Mouse (Mus musculus) MN1 (cell line): ENCODE data around the gene Psmd11.
A peak's percentile ranks its signal among the peaks of the same experiment; 100 is the strongest.
"Not testable (repeated sequence)": the region's sequence is repeated elsewhere in the genome, so short reads cannot be mapped to it uniquely, and the experiment has no call there.

Experiments
- DNase-seq: peaks from one replicate; pipeline ENCODE4 v3.0.0-alpha.2; 2016; ENCODE audit warnings: low spot score

The Psmd11 gene

DNA sequence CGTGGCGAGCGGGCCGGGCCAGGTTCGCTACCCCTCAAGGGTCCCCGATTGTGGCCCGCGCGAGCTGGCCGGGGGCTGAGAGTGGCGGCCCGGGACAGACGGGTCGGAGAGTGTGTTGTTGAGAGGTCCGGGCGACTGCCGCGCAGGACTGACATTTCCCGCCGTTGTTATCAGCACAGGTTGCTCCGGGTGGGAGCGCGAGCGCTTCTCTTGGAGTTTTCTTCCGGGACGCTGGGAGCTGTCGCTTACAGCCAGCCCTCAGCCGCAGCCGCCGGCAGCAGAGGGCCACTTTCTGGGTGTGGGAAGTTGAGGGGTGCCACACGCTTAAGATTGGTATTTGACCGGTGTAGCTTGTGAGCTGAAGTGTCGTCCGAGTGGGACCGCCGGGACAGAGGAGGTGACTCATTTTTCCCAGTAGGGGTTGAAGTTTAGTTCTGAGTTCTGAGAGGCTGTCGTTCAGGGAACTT lies 627 bp downstream of the Psmd11 start:
- DNase-seq = peak; percentile 32

DNA sequence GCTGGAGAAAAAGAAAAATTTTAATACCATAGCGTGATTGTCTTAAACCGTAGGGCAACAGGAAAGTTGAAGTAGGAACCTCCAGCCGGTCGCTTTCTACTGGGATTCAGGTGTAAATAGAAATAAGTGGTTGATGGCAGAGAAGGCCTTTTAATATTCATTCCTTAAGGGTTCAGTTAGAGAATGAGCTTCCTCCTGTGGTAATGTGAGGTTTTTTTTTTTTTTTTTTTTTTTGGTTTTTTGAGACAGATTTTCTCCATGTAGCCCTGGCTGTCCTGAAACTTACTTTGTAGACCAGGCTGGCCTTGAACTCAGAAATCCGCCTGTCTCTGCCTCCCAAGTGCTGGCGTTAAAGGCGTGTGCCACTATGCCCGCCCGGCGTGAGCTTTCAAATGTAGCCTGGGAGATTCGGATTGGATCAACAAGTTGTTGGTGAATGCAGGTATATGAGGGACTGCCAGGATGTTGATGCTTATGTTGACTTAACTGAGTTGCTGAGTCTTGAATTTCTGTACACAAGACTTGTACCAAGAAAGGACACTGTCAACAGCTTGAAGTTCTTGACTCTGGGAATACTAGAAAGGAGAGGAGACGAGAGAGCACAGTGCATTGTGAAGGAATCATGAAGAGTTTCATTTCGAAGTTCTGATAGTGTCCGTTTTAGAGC lies 1.2 kb downstream of the Psmd11 start:
- DNase-seq = no peak

DNA sequence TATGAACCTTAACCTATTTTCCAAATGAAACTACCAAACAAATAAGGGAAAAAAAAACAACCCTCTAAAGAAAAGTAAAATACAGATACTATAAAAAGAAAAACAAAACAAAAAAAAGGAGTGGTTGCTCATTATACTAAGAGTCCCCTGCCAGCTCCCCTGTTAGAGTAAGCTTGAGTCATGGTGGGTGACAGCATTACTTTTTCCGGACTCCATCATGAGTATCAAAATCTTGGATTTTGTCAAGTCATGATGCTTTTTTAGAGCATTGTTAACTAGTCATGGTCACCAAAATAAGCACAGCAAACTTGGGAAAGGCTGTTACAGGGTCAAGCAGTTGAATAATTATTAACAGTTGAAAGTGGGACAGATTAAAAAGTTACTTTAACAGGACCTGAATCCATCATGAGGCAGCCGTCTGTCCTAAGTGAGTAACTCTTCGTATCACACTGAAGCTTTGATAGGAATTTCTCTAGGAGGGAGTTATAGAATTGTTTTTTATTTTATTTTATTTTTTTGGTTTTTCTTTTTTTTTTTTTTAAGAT lies 2.0 kb downstream of the Psmd11 start:
- DNase-seq = no peak

DNA sequence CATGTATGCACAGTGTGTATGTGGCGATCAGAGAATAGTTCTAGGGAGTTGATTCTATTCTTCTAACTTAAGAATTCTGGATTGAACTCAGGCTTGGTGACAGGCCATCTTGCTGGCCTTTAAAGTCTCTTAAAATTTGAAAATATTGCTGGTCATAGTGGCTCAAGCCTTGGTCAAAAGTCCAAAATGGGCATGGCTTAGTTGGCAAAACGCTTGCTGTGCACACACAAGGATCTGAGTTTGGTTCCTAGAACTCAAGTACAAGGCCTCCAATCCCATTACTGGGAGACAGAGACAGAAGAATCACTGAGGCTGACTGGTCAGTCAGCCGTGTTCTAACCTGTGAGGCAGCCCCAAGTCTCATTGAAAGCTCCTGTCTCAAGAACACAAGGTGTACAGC lies 18.5 kb downstream of the Psmd11 start:
- DNase-seq = no peak

DNA sequence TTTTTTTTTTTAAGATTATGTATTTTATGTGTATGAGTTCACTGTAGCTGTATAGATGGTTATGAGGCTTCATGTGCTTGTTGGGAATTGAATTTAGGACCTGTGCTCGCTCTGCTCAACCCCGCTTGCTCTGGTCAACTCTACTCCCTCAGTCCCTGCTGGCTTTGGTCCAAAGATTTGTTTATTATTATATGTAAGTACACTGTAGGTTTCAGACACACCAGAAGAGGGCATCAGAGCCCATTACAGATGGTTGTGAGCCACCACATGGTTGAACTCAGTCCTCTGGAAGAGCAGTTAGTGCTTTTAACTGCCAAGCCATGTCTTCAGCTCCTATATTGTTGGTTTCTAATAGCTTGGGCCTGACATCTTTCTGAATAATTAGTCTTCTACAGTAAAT lies 21.4 kb downstream of the Psmd11 start:
- DNase-seq = no peak

DNA sequence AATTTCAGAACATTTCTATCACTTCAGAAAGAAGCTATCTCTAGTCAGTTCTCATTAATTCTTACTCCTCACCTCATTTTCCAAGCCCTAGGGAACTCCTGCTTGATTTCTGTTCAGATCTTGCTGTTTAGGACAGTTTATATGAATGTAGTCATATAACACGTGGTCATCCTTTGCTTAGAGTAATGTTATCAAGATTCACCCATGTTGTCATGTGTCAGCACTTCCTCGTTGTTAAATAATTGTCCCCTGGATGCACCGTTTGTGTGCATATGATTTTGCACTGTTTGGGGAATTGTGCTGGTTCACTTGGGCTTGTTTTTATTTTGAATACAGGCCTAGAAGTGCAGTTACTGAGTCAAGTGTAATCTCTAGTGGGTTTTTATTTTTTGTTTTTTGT lies 23.8 kb downstream of the Psmd11 start:
- no peak for DNase-seq

DNA sequence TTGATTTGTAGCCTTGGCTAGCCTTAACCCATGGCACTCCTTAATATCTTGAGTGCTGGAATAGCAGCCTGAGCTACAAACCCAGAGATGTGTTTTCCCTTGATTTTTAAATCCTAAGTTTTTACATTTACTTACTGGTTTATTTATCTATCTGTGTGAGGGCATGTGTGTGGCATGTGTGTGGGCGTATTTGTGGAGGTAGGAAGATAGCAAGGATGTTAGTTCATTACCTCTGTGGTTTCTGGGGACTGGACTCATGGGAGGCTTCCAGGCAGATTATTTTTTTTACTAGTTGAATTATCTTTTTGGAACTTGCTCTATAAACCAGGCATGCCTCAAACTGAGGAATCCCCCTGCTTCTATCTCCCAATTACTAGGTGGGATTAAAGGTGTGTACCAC lies 24.8 kb downstream of the Psmd11 start:
- no peak for DNase-seq

DNA sequence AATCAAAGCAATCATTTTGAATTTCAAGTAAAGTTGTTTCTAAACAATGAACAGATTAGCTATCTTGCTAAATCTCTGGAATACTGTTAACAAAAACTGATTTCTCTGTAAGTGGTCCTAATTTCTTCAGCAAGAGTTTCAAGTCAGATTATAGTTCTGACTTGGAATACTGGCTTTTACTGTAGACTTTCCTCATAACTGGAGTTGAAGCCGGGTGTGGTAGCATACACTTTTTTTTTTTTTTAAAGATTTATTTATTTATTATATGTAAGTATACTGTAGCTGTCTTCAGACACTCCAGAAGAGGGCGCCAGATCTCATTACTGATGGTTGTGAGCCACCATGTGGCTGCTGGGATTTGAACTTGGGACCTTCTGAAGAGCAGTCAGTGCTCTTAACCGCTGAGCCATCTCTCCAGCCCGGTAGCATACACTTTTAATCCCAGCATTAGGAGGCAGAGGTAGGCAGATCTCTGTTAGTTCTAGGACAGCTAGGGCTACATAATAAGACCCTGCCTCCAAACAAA lies 35.3 kb downstream of the Psmd11 start:
- not testable (repeated sequence) for DNase-seq

DNA sequence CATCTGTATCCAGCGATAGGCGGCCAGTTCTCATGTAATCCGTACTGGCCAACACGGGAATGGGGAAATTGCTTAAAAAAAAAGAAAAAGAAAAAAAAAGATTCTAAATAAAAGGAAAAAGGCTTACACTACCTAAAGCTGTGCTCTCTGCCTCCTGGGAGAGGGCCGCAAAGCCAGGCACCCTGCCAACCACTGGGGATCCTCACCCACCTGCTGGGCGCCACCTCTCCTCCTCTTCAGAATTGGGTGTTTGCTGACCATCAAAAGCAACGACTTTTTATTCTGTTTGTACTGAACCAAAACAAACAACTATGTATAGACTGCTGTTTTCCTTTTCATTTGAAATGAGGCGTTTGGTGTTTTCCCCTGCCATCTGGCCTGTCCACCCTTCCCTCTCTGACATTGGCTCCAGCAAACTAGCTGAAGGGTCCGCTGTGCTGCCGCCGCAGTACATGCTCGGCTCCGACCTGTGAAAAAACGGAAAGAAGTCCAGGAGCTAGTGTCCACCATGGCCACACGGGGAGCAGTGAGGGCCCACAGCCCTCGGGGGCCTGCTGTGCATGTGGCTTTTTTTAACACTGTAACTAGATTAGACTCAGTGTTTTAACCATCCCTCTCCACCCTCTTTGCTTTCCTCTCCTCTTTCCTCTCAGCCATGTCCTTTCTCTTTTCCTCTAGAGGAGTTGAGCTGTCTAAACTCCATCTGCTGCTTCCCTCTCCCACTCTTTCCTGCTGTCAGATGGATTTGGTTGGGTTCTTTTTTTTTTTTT lies 43.6 kb downstream of the Psmd11 start:
- DNase-seq = no peak

DNA sequence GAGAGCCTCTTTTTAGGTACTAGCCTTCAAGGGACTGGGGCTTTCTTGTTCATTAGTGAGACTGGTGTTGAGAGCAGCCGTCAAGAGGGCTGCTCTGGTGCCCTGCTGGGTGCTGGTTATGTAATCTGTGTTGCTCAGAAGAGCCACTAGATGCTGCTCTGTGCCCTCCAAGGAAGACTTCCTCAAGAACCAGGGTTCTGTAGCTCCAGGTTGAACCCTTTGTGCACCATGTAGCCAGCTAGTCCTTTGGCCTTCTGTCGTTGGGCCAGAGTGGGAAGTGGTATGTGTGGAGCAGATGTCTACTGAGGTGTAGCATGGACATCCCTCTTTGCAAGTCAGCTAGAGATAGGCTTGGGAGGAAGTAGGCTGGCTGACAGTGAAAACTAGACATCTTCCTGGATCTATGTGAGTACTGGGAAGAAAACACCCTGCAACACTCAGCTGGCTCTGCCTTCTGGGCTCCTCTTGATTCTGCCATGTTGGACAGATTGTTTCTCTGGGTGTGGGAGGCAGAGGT lies 45.8 kb downstream of the Psmd11 start:
- DNase-seq = peak; percentile 38

DNA sequence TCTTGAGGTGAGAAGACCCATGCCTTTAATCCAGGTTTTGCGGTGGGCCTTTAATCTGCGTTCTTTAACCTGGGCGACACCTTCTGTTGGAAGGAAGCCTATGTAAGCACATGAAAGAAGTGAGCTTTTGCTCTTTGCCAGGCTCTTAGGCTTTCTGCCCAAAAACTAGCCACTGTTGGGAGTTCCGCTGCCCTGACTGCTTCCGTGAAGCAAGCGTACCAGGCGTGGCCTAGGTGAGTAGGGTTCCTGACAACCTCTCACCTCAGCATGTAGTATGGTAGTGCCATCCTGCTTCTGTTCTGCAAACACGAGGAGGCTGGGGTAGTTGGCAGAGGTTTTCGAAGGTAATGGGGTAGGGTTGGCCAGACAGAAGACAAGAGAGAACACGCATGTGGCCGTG lies 46.4 kb downstream of the Psmd11 start:
- DNase-seq = no peak

DNA sequence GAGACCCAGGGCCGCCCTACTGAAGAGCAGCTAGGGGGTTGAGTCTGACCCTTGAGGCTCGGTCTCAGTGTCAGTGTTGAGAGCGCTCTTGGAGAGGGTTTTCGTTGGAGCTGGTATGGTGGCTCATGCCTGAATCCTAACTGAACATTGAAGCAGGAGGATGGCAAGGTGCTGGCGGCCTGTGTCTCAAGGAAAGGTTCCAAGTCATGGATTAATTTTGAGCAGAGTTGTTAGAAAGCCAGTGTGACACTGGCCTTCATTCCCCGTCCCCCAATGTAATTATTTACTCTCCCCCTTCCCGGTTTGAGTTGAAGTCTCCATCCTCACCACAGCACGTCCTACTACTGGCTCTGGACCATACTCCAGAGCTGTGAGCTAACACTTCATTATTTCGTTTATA lies 47.1 kb downstream of the Psmd11 start:
- DNase-seq = no peak

DNA sequence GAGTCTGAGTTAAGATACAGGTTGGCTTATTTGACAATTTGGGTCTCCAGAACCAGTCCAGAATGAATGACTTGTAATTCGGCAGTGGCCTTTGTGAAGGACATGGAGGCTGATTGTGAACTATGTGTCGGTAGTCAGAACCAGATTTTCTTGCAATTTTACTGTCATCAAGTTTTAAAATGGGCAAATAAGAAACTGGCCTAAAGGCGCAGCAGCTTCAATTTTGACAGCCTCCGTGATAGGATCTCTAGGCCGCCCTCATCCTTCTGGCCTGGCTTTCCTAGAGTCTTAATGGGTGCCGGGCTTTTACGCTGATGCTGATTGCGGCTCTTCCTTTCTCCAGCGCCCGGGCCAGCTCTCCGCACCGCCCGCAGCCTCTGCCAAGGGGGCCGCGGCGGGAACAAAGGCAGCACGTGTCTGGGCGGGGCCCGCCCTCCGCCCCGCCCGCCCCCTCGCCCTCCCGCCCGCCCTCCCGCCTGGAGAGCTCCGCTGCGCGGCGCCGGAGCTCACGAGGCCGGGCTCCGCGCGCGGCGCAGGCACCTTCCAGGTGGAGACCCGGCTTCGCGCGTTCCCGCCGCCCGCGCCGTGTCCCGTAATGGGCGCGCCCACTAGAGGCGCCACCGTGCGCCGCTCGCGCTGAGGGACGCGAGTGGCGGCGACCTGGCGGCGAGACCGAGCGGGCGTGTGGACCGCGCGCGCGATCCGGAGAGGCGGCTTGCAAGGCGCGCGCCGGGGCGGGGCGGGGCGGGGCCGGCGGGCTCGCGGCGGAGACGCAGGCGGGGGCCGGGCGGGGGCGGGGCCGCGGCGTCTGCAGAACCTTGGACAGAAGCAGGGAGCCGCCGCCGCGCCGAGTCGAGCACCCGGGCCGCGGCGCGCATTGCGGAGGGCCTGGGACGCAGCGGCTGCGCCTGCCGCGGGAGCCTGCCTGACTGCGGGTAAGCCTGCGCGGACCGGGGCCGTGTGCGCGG lies 48.1 kb downstream of the Psmd11 start, which contains the start of gene Cdk5r1:
Gene Cdk5r1, plus strand, starts transcription at position 802 of the 968 bp plus-strand sequence.
- peak; percentile 95 for DNase-seq

DNA sequence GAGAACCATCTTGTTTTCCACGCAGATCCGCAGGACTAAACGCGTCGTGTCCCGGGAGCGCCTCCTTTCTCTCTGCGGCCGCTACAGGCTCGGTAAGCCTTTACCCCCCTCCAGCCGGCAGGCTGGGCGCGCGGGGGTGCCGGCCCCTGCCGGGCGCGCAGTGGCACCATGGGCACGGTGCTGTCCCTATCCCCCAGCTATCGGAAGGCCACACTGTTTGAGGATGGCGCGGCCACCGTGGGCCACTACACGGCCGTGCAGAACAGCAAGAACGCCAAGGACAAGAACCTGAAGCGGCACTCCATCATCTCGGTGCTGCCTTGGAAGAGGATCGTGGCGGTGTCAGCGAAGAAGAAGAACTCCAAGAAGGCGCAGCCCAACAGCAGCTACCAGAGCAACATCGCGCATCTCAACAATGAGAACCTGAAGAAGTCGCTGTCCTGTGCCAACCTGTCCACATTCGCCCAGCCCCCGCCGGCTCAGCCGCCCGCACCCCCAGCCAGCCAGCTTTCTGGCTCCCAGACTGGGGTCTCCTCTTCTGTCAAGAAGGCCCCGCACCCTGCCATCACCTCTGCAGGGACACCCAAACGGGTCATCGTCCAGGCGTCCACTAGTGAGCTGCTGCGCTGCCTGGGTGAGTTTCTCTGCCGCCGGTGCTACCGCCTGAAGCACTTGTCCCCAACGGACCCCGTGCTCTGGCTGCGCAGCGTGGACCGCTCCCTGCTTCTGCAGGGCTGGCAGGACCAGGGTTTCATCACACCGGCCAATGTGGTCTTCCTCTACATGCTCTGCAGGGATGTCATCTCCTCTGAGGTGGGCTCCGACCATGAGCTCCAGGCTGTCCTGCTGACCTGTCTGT lies 49.2 kb downstream of the Psmd11 start:
- DNase-seq = no peak

DNA sequence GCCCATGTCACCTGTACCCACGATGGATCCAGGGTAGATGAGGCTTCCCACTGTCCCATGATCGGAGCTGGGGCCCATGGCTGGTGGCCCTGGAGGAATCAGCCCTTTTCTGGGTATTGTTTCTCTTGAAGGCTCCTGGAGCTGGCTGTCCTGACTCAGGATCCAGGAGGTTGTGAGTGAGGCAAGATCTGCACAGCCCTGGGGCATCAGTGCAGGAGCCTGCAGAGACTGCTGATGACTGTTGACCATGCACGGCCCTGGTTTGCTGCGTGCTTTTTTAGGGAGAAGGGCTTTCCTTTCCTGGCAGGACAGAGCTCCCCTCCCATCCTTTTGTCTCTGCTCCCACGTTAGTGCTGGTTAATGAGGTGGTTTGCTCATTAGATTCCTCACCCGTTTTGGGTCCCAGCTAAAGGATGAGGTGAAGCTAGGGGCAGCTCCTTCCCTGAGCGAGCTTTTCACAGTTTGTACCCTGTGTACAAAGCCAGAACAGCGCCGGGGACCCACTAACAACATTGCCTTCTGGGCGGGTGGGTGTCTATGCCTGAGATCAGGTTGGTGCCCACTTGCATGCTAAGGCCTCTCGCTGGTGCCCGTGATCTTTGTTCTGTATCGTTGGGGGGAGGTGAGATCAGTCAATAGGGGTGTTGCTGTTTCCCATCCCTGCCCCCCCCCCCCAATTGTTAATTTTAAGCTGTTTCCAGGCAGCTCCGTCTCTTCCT lies 50.4 kb downstream of the Psmd11 start:
- DNase-seq = no peak

DNA sequence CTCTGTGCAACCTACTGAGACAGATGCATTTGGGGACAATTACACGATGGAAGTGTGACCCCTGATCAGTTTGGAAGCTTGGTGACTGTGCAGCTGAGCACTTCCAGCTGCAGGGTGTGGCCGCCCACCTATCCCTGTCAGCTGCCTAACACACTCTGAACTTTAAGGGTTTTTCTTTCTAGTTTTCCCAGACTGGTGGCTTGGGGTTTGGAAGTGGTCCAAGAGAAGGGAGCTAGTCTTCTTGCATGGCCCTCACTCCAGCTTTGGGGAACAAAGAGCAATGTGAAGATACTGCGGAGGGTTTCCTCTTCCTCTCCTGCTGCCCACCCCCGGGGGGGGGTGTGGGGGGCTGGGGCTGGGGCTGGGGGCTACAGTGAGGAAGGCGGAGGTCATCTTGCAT lies 51.0 kb downstream of the Psmd11 start:
- no peak for DNase-seq

DNA sequence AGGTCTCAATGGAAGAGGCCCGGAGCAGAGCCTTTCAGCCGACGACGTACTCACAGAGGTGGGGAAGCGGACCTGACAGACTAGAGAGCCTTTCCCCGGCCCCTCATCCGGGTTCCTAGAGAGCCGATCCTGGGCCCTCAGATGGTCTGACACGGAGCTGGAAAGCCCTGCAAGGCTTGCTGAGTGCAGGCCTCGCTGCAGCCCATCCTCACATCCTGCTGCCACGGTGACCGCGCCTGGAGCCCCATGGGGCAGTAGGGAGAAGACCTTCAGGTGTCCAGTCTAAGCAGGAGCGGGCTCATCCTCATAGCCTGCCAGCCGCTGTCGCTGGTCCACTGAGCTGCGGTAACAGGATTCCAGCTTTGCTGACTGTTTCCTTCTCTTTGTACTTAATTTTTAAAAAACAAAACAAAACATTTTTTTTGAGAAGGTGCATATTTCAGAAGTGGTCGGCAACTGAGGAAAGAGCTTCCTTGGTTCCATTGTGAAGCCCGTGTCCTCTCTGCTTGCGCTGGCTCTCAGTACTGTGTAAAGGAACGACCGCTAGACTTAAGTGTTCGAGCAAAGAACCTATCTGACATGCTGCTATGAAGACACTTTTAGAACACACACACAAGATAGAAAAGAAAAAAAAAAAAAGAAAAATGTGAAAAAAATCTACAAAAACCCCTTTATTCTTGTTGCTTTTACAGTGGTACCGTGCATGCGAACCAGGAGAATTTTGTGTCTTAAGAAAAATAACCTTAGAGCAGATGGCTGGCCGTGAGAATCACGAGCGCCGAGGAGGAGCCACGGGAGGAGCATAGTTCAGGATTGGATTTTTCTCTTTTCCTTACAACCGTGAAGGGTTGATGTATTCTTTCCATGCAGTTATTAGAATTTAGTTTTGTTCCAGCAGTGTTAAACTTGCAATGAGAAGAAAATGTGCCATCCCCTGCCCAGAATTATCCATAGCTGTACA lies 51.8 kb downstream of the Psmd11 start:
- DNase-seq = no peak

DNA sequence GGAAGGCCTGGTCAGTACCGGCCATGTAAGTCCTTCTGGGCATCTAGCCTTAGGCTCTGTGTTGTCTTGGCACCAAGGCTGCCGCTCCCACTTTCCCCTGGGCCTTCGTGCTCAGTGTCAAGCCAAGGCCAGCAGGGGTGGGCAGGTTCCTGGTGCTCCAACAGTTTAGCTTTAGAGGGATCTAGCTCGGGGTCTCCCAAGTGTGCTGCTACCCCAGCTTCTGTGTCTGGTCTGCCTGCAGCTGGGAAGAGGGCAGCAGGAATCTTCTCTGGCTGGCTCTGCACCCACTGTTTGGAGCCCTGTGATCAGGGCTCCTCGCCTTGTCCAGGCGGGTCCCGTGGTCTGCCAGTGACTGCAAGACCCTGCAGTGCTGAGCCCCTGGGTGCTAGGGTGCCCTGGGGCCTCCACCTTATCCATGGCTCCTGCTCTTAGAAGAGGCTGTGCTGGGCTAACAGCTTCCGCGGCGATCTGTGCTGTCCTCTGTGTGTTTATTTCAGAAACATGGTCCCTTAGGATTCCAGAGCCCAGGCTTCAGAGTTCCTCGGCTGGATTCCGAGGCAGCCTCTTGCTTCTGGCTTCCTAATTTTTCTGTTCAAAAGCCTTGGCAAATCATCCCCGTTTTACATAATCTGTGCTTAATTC lies 53.1 kb downstream of the Psmd11 start:
- no peak for DNase-seq
